Mouse (Mus musculus) embryonic stem cell, embryonic (primary cell): ENCODE measurements around the gene Fkbp11.

Source experiments
- CTCF ChIA-PET, 4 experiments: fragments of 300-600 bp in 2 of 4; fragments of 350-600 bp in 2 of 4; sonication (Branson Sonifier 250); formaldehyde crosslinking; loops; one replicate each; lab custom pipeline; 2022; ENCODE audit warnings: inconsistent platforms in 2 of 4; lab: Charles Lee
- POLR2A ChIA-PET, 4 experiments: fragments of 300-600 bp in 2 of 4; fragments of 350-600 bp in 2 of 4; sonication (Branson Sonifier 250); formaldehyde crosslinking; loops; one replicate each; lab custom pipeline; 2022; ENCODE audit warnings: antibody characterized with exemption in 4 of 4, inconsistent platforms in 1 of 4; lab: Charles Lee

The Fkbp11 gene

GRCm38 (mm10) chr15:98695726-98696125 lies 32.3 kb downstream of the Fkbp11 start:
- ChIA-PET POLR2A (interaction anchor here in 3 of 4 experiments (0.5 to 2.9 kb wide), 13 partner anchors 9 to 294 kb away, joined by 3 to 19 read pairs (median 3); partner anchors contain the start of gene Rnd1 (in 2 of the 3)), CTCF (interaction anchor here (0.5 to 1.3 kb wide), 8 partner anchors 9 to 116 kb away, joined by 3 to 8 read pairs (median 5); partner anchors contain the start of gene Ccdc65 (in 1 of the 4))

- CTCF ChIA-PET = interaction anchor here in 2 of 4 experiments (1.0 to 2.5 kb wide), 3 partner anchors 16 to 60 kb away, joined by 3 to 9 read pairs (median 6); partner anchors contain the start of gene Ccdc65 (in 1 of the 2)
Observed at GRCm38 (mm10) chr15:98692171-98692715, 35.8 kb downstream of the Fkbp11 start.

GRCm38 (mm10) chr15:98691486-98692147 lies 36.4 kb downstream of the Fkbp11 start:
- ChIA-PET CTCF (interaction anchor here in 3 of 4 experiments (0.6 to 2.5 kb wide), 11 partner anchors 8 to 207 kb away, joined by 3 to 10 read pairs (median 4); partner anchors contain the start of genes Ccdc65 (in 2 of the 3) and Dhh (in 1 of the 3)), POLR2A (interaction anchor here in 3 of 4 experiments (0.7 to 1.9 kb wide), 11 partner anchors 8 to 170 kb away, joined by 3 to 11 read pairs (median 3); partner anchors contain the start of genes Rnd1 (in 3 of the 3) and Fkbp11 (in 1 of the 3))

More at GRCm38 (mm10) chr15:98692171-98692715, 35.8 kb downstream of the Fkbp11 start:
- POLR2A ChIA-PET = interaction anchor here in 2 of 4 experiments (0.6 to 1.7 kb wide), 3 partner anchors 15 to 19 kb away, joined by 3 to 5 read pairs (median 5); partner anchors contain the start of gene Rnd1 (in 1 of the 2)

- ChIA-PET CTCF (interaction anchor here in 1 of 4 experiments (2.2 kb wide), 1 partner anchor 10 kb away, joined by 9 read pairs; no protein-coding TSS in a partner anchor), POLR2A (no interaction called here)
Observed at GRCm38 (mm10) chr15:98689682-98690081, 38.3 kb downstream of the Fkbp11 start.

GRCm38 (mm10) chr15:98685926-98686325 lies 42.1 kb downstream of the Fkbp11 start:
- ChIA-PET CTCF (interaction anchor here in 3 of 4 experiments (0.6 to 1.5 kb wide), 11 partner anchors 9 to 1352 kb away, joined by 3 to 7 read pairs (median 3); partner anchors contain the start of genes Adcy6 (in 1 of the 3), Cacnb3 (in 1 of the 3) and Ccdc65 (in 1 of the 3)), POLR2A (interaction anchor here in 3 of 4 experiments (0.6 to 2.5 kb wide), 7 partner anchors 8 to 36 kb away, joined by 3 to 11 read pairs (median 3); partner anchors contain the start of gene Rnd1 (in 3 of the 3))

GRCm38 (mm10) chr15:98683746-98684145 lies 44.3 kb downstream of the Fkbp11 start:
- POLR2A ChIA-PET = interaction anchor here in 2 of 4 experiments (0.6 to 0.9 kb wide), 2 partner anchors 44 to 93 kb away, joined by 3 read pairs; no protein-coding TSS in a partner anchor
- CTCF ChIA-PET = interaction anchor here in 1 of 4 experiments (0.6 kb wide), 1 partner anchor 12 kb away, joined by 3 read pairs; no protein-coding TSS in a partner anchor

- CTCF ChIA-PET = interaction anchor here in 1 of 4 experiments (0.6 kb wide), 1 partner anchor 12 kb away, joined by 3 read pairs; no protein-coding TSS in a partner anchor
Observed at GRCm38 (mm10) chr15:98683177-98683576, 44.8 kb downstream of the Fkbp11 start.

GRCm38 (mm10) chr15:98681633-98682032 lies 46.4 kb downstream of the Fkbp11 start:
- CTCF ChIA-PET = interaction anchor here in 1 of 4 experiments (0.7 kb wide), 1 partner anchor 629 kb away, joined by 3 read pairs; no protein-coding TSS in a partner anchor

More at GRCm38 (mm10) chr15:98683177-98683576, 44.8 kb downstream of the Fkbp11 start:
- POLR2A ChIA-PET = interaction anchor here in 2 of 4 experiments (0.6 to 0.9 kb wide), 2 partner anchors 44 to 93 kb away, joined by 3 read pairs; no protein-coding TSS in a partner anchor

GRCm38 (mm10) chr15:98680660-98681059 lies 47.3 kb downstream of the Fkbp11 start:
- CTCF ChIA-PET = interaction anchor here in 1 of 4 experiments (0.6 kb wide), 1 partner anchor 20 kb away, joined by 3 read pairs; no protein-coding TSS in a partner anchor
- POLR2A ChIA-PET = interaction anchor here in 2 of 4 experiments (0.6 to 1.4 kb wide), 3 partner anchors 16 to 1004 kb away, joined by 4 to 6 read pairs (median 5); no protein-coding TSS in a partner anchor

More at GRCm38 (mm10) chr15:98681633-98682032, 46.4 kb downstream of the Fkbp11 start:
- POLR2A ChIA-PET = interaction anchor here in 1 of 4 experiments (0.9 kb wide), 1 partner anchor 14 kb away, joined by 3 read pairs; no protein-coding TSS in a partner anchor

GRCm38 (mm10) chr15:98677977-98678376 lies 50.0 kb downstream of the Fkbp11 start:
- POLR2A ChIA-PET = interaction anchor here (0.5 to 3.9 kb wide), 103 partner anchors 8 to 565 kb away, joined by 3 to 39 read pairs (median 4); partner anchors contain the start of genes Arf3 (in 3 of the 4), Ccdc65 (in 2 of the 4), Ddx23 (in 2 of the 4) and Fkbp11 (in 2 of the 4)
- CTCF ChIA-PET = interaction anchor here in 3 of 4 experiments (0.5 to 2.5 kb wide), 9 partner anchors 21 to 161 kb away, joined by 3 to 8 read pairs (median 5); partner anchors contain the start of gene Ccdc65 (in 1 of the 3)

GRCm38 (mm10) chr15:98676940-98677728 lies 50.9 kb downstream of the Fkbp11 start, which contains the start of gene Rnd1:
Rnd1 (minus strand) TSS chr15:98677461.
- POLR2A ChIA-PET = interaction anchor here (0.5 to 3.9 kb wide), 117 partner anchors 9 to 564 kb away, joined by 3 to 39 read pairs (median 4); partner anchors contain the start of genes Arf3 (in 3 of the 4), 4930415O20Rik (in 2 of the 4), Ccdc65 (in 2 of the 4) and Ddx23 (in 2 of the 4)

GRCm38 (mm10) chr15:98676471-98676870 lies 51.5 kb downstream of the Fkbp11 start:
- CTCF ChIA-PET = interaction anchor here in 3 of 4 experiments (0.5 to 2.5 kb wide), 12 partner anchors 9 to 1661 kb away, joined by 3 to 7 read pairs (median 4); no protein-coding TSS in a partner anchor
- POLR2A ChIA-PET = interaction anchor here (0.6 to 3.9 kb wide), 66 partner anchors 9 to 313 kb away, joined by 3 to 39 read pairs (median 6); partner anchors contain the start of genes Arf3 (in 3 of the 4), 4930415O20Rik (in 2 of the 4), Ddx23 (in 2 of the 4) and Fkbp11 (in 2 of the 4)

More at GRCm38 (mm10) chr15:98676940-98677728, 50.9 kb downstream of the Fkbp11 start, which contains the start of gene Rnd1:
- CTCF ChIA-PET = interaction anchor here in 3 of 4 experiments (0.5 to 2.5 kb wide), 15 partner anchors 8 to 1661 kb away, joined by 3 to 8 read pairs (median 4); partner anchors contain the start of gene Ccdc65 (in 1 of the 3)

- CTCF ChIA-PET = interaction anchor here in 3 of 4 experiments (0.6 to 2.1 kb wide), 8 partner anchors 11 to 267 kb away, joined by 3 to 4 read pairs (median 4); no protein-coding TSS in a partner anchor
Observed at GRCm38 (mm10) chr15:98675634-98676250, 52.3 kb downstream of the Fkbp11 start.

GRCm38 (mm10) chr15:98674994-98675545 lies 52.9 kb downstream of the Fkbp11 start:
- CTCF ChIA-PET = interaction anchor here in 3 of 4 experiments (0.5 to 2.1 kb wide), 5 partner anchors 11 to 258 kb away, joined by 3 to 5 read pairs (median 4); no protein-coding TSS in a partner anchor
- POLR2A ChIA-PET = interaction anchor here in 3 of 4 experiments (0.7 to 3.9 kb wide), 13 partner anchors 12 to 243 kb away, joined by 3 to 39 read pairs (median 3); partner anchors contain the start of genes Ddx23 (in 2 of the 3), Arf3 (in 1 of the 3) and Lmbr1l (in 1 of the 3)

More at GRCm38 (mm10) chr15:98675634-98676250, 52.3 kb downstream of the Fkbp11 start:
- POLR2A ChIA-PET = interaction anchor here (0.6 to 3.9 kb wide), 22 partner anchors 8 to 417 kb away, joined by 3 to 39 read pairs (median 8); partner anchors contain the start of genes Ddx23 (in 3 of the 4), Arf3 (in 1 of the 4), Cacnb3 (in 1 of the 4) and Dnajc22 (in 1 of the 4)
